Mouse (Mus musculus): ENCODE data around the gene Spire2.

GRCm38 (mm10) chr8:123389026-123389425 lies 56.5 kb downstream of the Spire2 start:
- TF ChIP-seq CTCF (IDR thresholded peaks at IDR 0.05; ENCODE audit: low read depth), result no peak
- no peak for TF ChIP-seq EP300 (IDR thresholded peaks at IDR 0.05; ENCODE audit: low read depth)
